Mouse (Mus musculus) E14TG2a.4 (cell line): Measurements from ENCODE around the gene Insl6.

Experiments used
- CTCF ChIP-seq: conservative IDR thresholded peaks from 2 replicates; pipeline ENCODE4 v1.5.1; 2014; ENCODE audit warnings: low read length
- NANOG ChIP-seq: IDR thresholded peaks from 2 replicates; pipeline ENCODE4 v1.6.1; 2014; ENCODE audit warnings: borderline replicate concordance, low read length, mixed read lengths
- POU5F1 ChIP-seq: IDR thresholded peaks from 2 replicates; pipeline ENCODE4 v1.6.1; 2014; ENCODE audit warnings: low read length, borderline replicate concordance

DNA sequence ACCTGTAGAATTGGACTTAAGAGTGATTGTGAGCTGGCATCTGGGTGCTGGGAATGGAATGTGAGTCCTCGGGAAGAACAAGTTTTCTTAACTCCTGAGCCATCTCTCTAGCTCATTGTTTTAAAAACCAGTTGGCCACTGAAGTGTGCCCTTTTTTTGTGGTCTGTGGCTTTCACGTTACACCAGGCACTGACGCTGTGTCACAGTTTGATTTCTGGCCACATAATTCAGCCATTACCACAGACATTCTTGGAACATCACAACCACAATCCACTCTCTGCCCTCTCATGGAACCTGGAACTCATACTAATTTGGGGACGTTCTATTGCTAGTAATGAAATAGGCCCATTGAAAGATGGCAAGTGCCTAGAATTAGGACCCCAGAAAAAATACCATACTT is 15.9 kb upstream of the Insl6 start:
- no peak for TF ChIP-seq CTCF
- TF ChIP-seq POU5F1, result no peak
- TF ChIP-seq NANOG, result no peak
